Mouse (Mus musculus): ENCODE measurements at regions not wholly inside any gene's neighbourhood (a gene's known extent, or its start where the extent isn't known, plus 50 kb on each side); places are given as distances from the start of the nearest gene placed in this dataset.
A peak's percentile ranks its signal among the peaks of the same experiment; 100 is the strongest.

GRCm38 (mm10) chr2:179336235-179336634, 106.0 kb upstream of the Cdh4 start:
- ATAC-seq (replicated peaks in 1 of 2; ENCODE audit: insufficient read depth in 1 of 2, low FRiP score in 2 of 2, low TSS enrichment in 1 of 2, low read depth in 1 of 2, poor library complexity in 2 of 2, severe bottlenecking in 2 of 2), result no peak

- ATAC-seq (replicated peaks in 1 of 2; ENCODE audit: insufficient read depth in 1 of 2, low FRiP score in 2 of 2, low TSS enrichment in 1 of 2, low read depth in 1 of 2, poor library complexity in 2 of 2, severe bottlenecking in 2 of 2), result no peak
Measured at GRCm38 (mm10) chr2:179352676-179353075, 89.6 kb upstream of the Cdh4 start.

- no peak for ATAC-seq (replicated peaks in 1 of 2; ENCODE audit: insufficient read depth in 1 of 2, low FRiP score in 2 of 2, low TSS enrichment in 1 of 2, low read depth in 1 of 2, poor library complexity in 2 of 2, severe bottlenecking in 2 of 2)
Measured at GRCm38 (mm10) chr2:179354866-179355265, 87.4 kb upstream of the Cdh4 start.

GRCm38 (mm10) chr2:179370882-179371546, 71.2 kb upstream of the Cdh4 start:
- ATAC-seq (replicated peaks in 1 of 2; ENCODE audit: insufficient read depth in 1 of 2, low FRiP score in 2 of 2, low TSS enrichment in 1 of 2, low read depth in 1 of 2, poor library complexity in 2 of 2, severe bottlenecking in 2 of 2), result no peak

- ATAC-seq (replicated peaks in 1 of 2; ENCODE audit: insufficient read depth in 1 of 2, low FRiP score in 2 of 2, low TSS enrichment in 1 of 2, low read depth in 1 of 2, poor library complexity in 2 of 2, severe bottlenecking in 2 of 2), result no peak
Measured at GRCm38 (mm10) chr2:179371553-179371952, 70.7 kb upstream of the Cdh4 start.

GRCm38 (mm10) chr2:179379691-179380443, 62.4 kb upstream of the Cdh4 start:
- 0 out of 4 replicates have a peak, but pooled peaks of 1 of the 2 experiments have one; percentile 22 for ATAC-seq (replicated peaks in 1 of 2; ENCODE audit: insufficient read depth in 1 of 2, low FRiP score in 2 of 2, low TSS enrichment in 1 of 2, low read depth in 1 of 2, poor library complexity in 2 of 2, severe bottlenecking in 2 of 2)

GRCm38 (mm10) chr2:179380444-179380705, 61.9 kb upstream of the Cdh4 start:
- ATAC-seq (replicated peaks in 1 of 2; ENCODE audit: insufficient read depth in 1 of 2, low FRiP score in 2 of 2, low TSS enrichment in 1 of 2, low read depth in 1 of 2, poor library complexity in 2 of 2, severe bottlenecking in 2 of 2), result no peak

GRCm38 (mm10) chr2:179381916-179382315, 60.3 kb upstream of the Cdh4 start:
- ATAC-seq (replicated peaks in 1 of 2; ENCODE audit: insufficient read depth in 1 of 2, low FRiP score in 2 of 2, low TSS enrichment in 1 of 2, low read depth in 1 of 2, poor library complexity in 2 of 2, severe bottlenecking in 2 of 2), result no peak

GRCm38 (mm10) chr2:179382594-179382993, 59.6 kb upstream of the Cdh4 start:
- ATAC-seq (replicated peaks in 1 of 2; ENCODE audit: insufficient read depth in 1 of 2, low FRiP score in 2 of 2, low TSS enrichment in 1 of 2, low read depth in 1 of 2, poor library complexity in 2 of 2, severe bottlenecking in 2 of 2), result no peak

GRCm38 (mm10) chr2:179386871-179387270, 55.4 kb upstream of the Cdh4 start:
- no peak for ATAC-seq (replicated peaks in 1 of 2; ENCODE audit: insufficient read depth in 1 of 2, low FRiP score in 2 of 2, low TSS enrichment in 1 of 2, low read depth in 1 of 2, poor library complexity in 2 of 2, severe bottlenecking in 2 of 2)

GRCm38 (mm10) chr2:179390486-179390885, 51.7 kb upstream of the Cdh4 start:
- no peak for ATAC-seq (replicated peaks in 1 of 2; ENCODE audit: insufficient read depth in 1 of 2, low FRiP score in 2 of 2, low TSS enrichment in 1 of 2, low read depth in 1 of 2, poor library complexity in 2 of 2, severe bottlenecking in 2 of 2)

GRCm38 (mm10) chr2:179390924-179391461, 51.2 kb upstream of the Cdh4 start:
- no peak for ATAC-seq (replicated peaks in 1 of 2; ENCODE audit: insufficient read depth in 1 of 2, low FRiP score in 2 of 2, low TSS enrichment in 1 of 2, low read depth in 1 of 2, poor library complexity in 2 of 2, severe bottlenecking in 2 of 2)

Measured in hematopoietic stem cell, adult 5-6 weeks (primary cell).